Mouse (Mus musculus) stomach, embryonic 14.5 days (tissue): Measurements from ENCODE around the gene Lypd1. TPM values are rescaled to one million over a fixed set of nuclear protein-coding genes. Genes with fewer than 3 reads are reported as not detected.

Experiments
- ATAC-seq: fragments of 200-750 bp; cut with Nextera tagmentation; 2 replicates; pipeline ENCODE4 v1.8.0; 2017; ENCODE audit warnings: low read depth, moderate TSS enrichment; ENCODE audit not compliant: insufficient number of reproducible peaks, insufficient read depth, low FRiP score
- H3K27ac ChIP-seq: fragments of 300-500 bp; sonication (generic); 2 replicates; pipeline ENCODE4 v1.5.1; 2014; ENCODE audit warnings: mild to moderate bottlenecking, low read length, moderate library complexity, mixed read lengths
- H3K27me3 ChIP-seq: fragments of 300-500 bp; sonication (generic); 2 replicates; pipeline ENCODE4 v1.6.1; 2014; ENCODE audit warnings: low read length, control low read depth, mixed read lengths; ENCODE audit not compliant: control insufficient read depth, insufficient read depth
- H3K36me3 ChIP-seq: fragments of 300-500 bp; sonication (generic); 2 replicates; pipeline ENCODE4 v1.6.1; 2014; ENCODE audit warnings: mild to moderate bottlenecking, control low read depth, low read length, moderate library complexity, mixed read lengths; ENCODE audit not compliant: control insufficient read depth, insufficient read depth
- H3K4me1 ChIP-seq: fragments of 300-500 bp; sonication (generic); 2 replicates; pipeline ENCODE4 v1.6.1; 2014; ENCODE audit warnings: low read length, control low read depth, mixed read lengths; ENCODE audit not compliant: control insufficient read depth, insufficient read depth
- H3K4me2 ChIP-seq: fragments of 300-500 bp; sonication (generic); replicated peaks from 2 replicates; pipeline ENCODE4 v1.6.1; 2014; ENCODE audit warnings: low read depth, low read length, control low read depth
- H3K4me3 ChIP-seq: fragments of 300-500 bp; sonication (generic); 2 replicates; pipeline ENCODE4 v1.5.1; 2014; ENCODE audit warnings: low read depth, low read length, control low read depth
- H3K9ac ChIP-seq: fragments of 300-500 bp; sonication (generic); replicated peaks from 2 replicates; pipeline ENCODE4 v1.6.1; 2014; ENCODE audit warnings: low read depth, mild to moderate bottlenecking, control low read depth, low read length, moderate library complexity, mixed read lengths
- H3K9me3 ChIP-seq: fragments of 300-500 bp; sonication (generic); 2 replicates; pipeline ENCODE4 v1.6.1; 2016; ENCODE audit warnings: low read depth, low read length, control low read depth; ENCODE audit not compliant: control insufficient read depth
- WGBS: fragments of 180-500 bp; shearing (Covaris S2); extraction: QIAGEN DNeasy Blood & Tissue Kit; methylation state at CpG from one replicate; pipeline ENCODE4 v1.1.7; 2014; 5-methylcytosine and 5-hydroxymethylcytosine counted together
- polyA plus RNA-seq: library from polyadenylated mRNA; unstranded; fragments of >200 nt; fragmentation: Nextera tagmentation; extraction: Ambion mirVana; gene quantifications from 2 replicates; pipeline ENCODE4 v1.2.1, GENCODE M21; 2014

Lypd1 gene
- polyA plus RNA-seq = 1.5 and 2.8 TPM in 2 replicates

GRCm38 (mm10) chr1:125912601-125913600, at the start of gene Lypd1:
Lypd1 (minus strand) TSS chr1:125913101.
- no peaks in the 10 kb centered on the region for H3K36me3 ChIP-seq

GRCm38 (mm10) chr1:125951026-125951425, 38.1 kb upstream of the Lypd1 start:
- no peak overlapping the region for H3K9ac ChIP-seq
- H3K4me1 ChIP-seq = no peaks in the 10 kb centered on the region
- H3K27ac ChIP-seq = no peak overlapping the region
- no peaks in the 10 kb centered on the region for H3K27me3 ChIP-seq
- ATAC-seq = no peak
- H3K4me3 ChIP-seq = no peak overlapping the region
- H3K4me2 ChIP-seq = no peak overlapping the region
- H3K9me3 ChIP-seq = no peaks in the 10 kb centered on the region
- no peaks in the 10 kb centered on the region for H3K36me3 ChIP-seq
- WGBS = 58% methylated on average over 3 of the region's 3 CpGs

More at GRCm38 (mm10) chr1:125912601-125913600, at the start of gene Lypd1:
- ATAC-seq = no peak
- peaks cover 19% of the 10 kb centered on the region for H3K27me3 ChIP-seq
- H3K4me1 ChIP-seq = peaks cover 15% of the 10 kb centered on the region; the same call in 1 of the 2 replicates
- no peaks in the 10 kb centered on the region for H3K9me3 ChIP-seq
- H3K9ac ChIP-seq = no peak within 1 kb of the TSS
- WGBS = 6% methylated on average over 30 of the region's 30 CpGs
- H3K4me3 ChIP-seq = peak within 1 kb of the TSS; percentile 37
- no peak within 1 kb of the TSS for H3K27ac ChIP-seq
- H3K4me2 ChIP-seq = peak within 1 kb of the TSS; percentile 98

GRCm38 (mm10) chr1:125949076-125949475, 36.2 kb upstream of the Lypd1 start:
- ATAC-seq = no peak
- Histone ChIP-seq H3K36me3 (no peaks in the 10 kb centered on the region), H3K4me2 (no peak overlapping the region), H3K27me3 (no peaks in the 10 kb centered on the region), H3K27ac (no peak overlapping the region), H3K4me3 (no peak overlapping the region), H3K9ac (no peak overlapping the region), H3K4me1 (no peaks in the 10 kb centered on the region), H3K9me3 (no peaks in the 10 kb centered on the region)
- WGBS = 67% methylated on average over 6 of the region's 6 CpGs

GRCm38 (mm10) chr1:125945136-125945535, 32.2 kb upstream of the Lypd1 start:
- H3K4me3 ChIP-seq = no peak overlapping the region
- H3K9me3 ChIP-seq = no peaks in the 10 kb centered on the region
- no peaks in the 10 kb centered on the region for H3K4me1 ChIP-seq
- ATAC-seq = no peak
- H3K27ac ChIP-seq = no peak overlapping the region
- H3K4me2 ChIP-seq = no peak overlapping the region
- WGBS = 36% methylated on average over 9 of the region's 9 CpGs
- H3K27me3 ChIP-seq = no peaks in the 10 kb centered on the region
- no peak overlapping the region for H3K9ac ChIP-seq
- H3K36me3 ChIP-seq = no peaks in the 10 kb centered on the region

GRCm38 (mm10) chr1:125943305-125943704, 30.4 kb upstream of the Lypd1 start:
- WGBS = 65% methylated on average over 1 of the region's 1 CpGs
- Histone ChIP-seq H3K4me3 (no peak overlapping the region), H3K9me3 (no peaks in the 10 kb centered on the region), H3K27ac (no peak overlapping the region), H3K4me1 (no peaks in the 10 kb centered on the region), H3K27me3 (no peaks in the 10 kb centered on the region), H3K9ac (no peak overlapping the region), H3K36me3 (no peaks in the 10 kb centered on the region), H3K4me2 (no peak overlapping the region)
- no peak for ATAC-seq

GRCm38 (mm10) chr1:125925486-125925885, 12.6 kb upstream of the Lypd1 start:
- no peaks in the 10 kb centered on the region for H3K4me1 ChIP-seq
- ATAC-seq = no peak
- H3K27ac ChIP-seq = no peak overlapping the region
- H3K9me3 ChIP-seq = no peaks in the 10 kb centered on the region
- H3K9ac ChIP-seq = no peak overlapping the region
- 97% methylated on average over 10 of the region's 10 CpGs for WGBS
- H3K4me3 ChIP-seq = no peak overlapping the region
- no peaks in the 10 kb centered on the region for H3K36me3 ChIP-seq
- no peaks in the 10 kb centered on the region for H3K27me3 ChIP-seq
- no peak overlapping the region for H3K4me2 ChIP-seq

GRCm38 (mm10) chr1:125923062-125923461, 10.2 kb upstream of the Lypd1 start:
- H3K9ac ChIP-seq = no peak overlapping the region
- no peaks in the 10 kb centered on the region for H3K36me3 ChIP-seq
- H3K4me3 ChIP-seq = no peak overlapping the region
- no peak overlapping the region for H3K4me2 ChIP-seq
- H3K27me3 ChIP-seq = no peaks in the 10 kb centered on the region
- WGBS = 66% methylated on average over 2 of the region's 2 CpGs
- ATAC-seq = no peak
- no peaks in the 10 kb centered on the region for H3K4me1 ChIP-seq
- no peaks in the 10 kb centered on the region for H3K9me3 ChIP-seq
- no peak overlapping the region for H3K27ac ChIP-seq

GRCm38 (mm10) chr1:125920696-125921095, 7.8 kb upstream of the Lypd1 start:
- Histone ChIP-seq H3K9me3 (no peaks in the 10 kb centered on the region), H3K4me1 (no peaks in the 10 kb centered on the region), H3K27ac (no peak overlapping the region), H3K36me3 (no peaks in the 10 kb centered on the region), H3K9ac (no peak overlapping the region), H3K4me3 (no peak overlapping the region), H3K27me3 (no peaks in the 10 kb centered on the region), H3K4me2 (no peak overlapping the region)
- WGBS = 98% methylated on average over 3 of the region's 3 CpGs
- ATAC-seq = no peak
